Mouse (Mus musculus) gastrocnemius, postnatal 25 days (tissue): ENCODE measurements around the gene Ncor2. TPM values are rescaled to one million over a fixed set of nuclear protein-coding genes. Genes with fewer than 3 reads are reported as not detected.

Experiments
- DNase-seq: peaks from one replicate; pipeline ENCODE4 v3.0.0; 2022
- total RNA-seq, 2 experiments: library from RNA; stranded (reverse); gene quantifications; 1 replicate in 1 of 2; 2 replicates in 1 of 2; pipeline ENCODE4 v1.2.3; 2021

The Ncor2 gene
- total RNA-seq, 2 experiments from 2014 or later: 92.7 to 108 TPM

GRCm38 (mm10) chr5:125095525-125096175, 83.4 kb downstream of the Ncor2 start:
- DNase-seq: no peak

- no peak for DNase-seq
These were observed 85.2 kb downstream of the Ncor2 start for GRCm38 (mm10) chr5:125093795-125094194.

- DNase-seq: no peak
These were observed 90.9 kb downstream of the Ncor2 start for GRCm38 (mm10) chr5:125088076-125088475.

DNA sequence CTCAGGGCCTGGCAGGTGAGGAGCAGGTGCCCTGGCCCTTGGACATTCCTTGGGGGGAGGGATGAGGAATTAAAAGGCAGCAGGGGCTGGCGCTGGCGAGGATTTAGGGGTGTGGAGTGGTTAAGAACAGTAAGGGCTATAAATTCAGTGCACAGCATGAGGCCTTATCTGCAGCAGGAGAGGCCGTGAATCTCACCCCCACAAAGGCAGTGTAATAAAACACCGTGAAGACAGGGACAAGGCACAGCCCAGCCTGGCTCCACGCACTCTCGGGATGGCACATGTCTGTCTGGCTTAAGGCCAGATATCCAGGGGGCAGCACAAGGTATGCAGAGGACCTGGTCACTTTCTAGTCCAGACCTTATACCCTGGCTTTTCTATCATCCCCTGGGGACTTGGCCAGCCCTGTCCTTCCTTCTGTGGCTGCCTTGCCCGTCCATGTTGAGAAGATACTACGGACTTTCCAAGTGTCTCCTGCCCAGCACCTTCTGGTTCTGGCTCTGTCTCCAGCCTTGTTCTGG, 93.9 kb downstream of the Ncor2 start:
- DNase-seq: no peak

GRCm38 (mm10) chr5:125083674-125084073, 95.3 kb downstream of the Ncor2 start:
- DNase-seq: no peak

GRCm38 (mm10) chr5:125081318-125082101, 97.5 kb downstream of the Ncor2 start:
- peak; percentile 89 for DNase-seq

- DNase-seq: peak; percentile 62
These were observed 98.2 kb downstream of the Ncor2 start for GRCm38 (mm10) chr5:125080787-125081317.

- no peak for DNase-seq
These were observed 98.7 kb downstream of the Ncor2 start for GRCm38 (mm10) chr5:125080352-125080751.

DNA sequence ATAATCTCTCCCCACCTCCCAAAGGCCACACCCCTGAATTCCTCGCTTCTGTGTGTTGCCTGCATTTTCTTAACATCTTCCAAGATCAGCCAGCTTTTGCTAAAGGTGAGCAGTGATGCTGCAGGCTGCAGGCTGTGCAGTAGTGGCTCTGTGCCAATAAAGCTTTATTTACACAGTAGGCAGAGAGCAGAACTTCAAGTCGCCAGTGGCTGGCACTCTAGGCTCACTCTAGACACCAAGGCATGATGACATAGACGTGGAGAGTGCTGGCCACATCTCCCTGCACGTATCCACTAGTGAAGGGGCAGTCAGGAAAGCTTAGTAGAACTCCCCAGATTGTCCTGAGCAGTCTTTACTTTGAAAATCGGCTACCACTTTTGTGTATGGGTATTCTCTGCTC, 100.8 kb downstream of the Ncor2 start:
- DNase-seq: no peak

DNA sequence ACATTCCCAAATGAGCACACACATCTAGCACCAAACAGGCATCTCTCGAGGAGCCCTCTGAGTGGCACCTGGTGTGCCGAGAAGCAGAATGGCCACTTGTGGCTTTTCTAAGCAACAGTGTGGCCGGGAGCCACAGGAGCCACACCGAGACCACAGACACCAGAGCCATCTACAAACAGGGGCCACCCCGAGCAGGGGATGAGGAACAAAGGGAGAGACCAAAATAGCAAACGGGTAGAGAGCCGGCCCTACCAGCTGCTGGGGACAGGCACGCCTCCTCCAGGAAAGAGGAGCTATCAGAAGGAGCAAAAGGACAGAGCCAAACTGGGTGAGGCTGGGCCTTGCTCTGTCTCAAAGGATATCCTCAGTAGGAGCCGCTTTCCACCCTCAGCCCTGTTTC, 102.8 kb downstream of the Ncor2 start:
- no peak for DNase-seq

GRCm38 (mm10) chr5:125074571-125075171, 104.3 kb downstream of the Ncor2 start:
- DNase-seq: peak; percentile 45

- no peak for DNase-seq
These were observed 105.1 kb downstream of the Ncor2 start for GRCm38 (mm10) chr5:125073896-125074295.

- no peak for DNase-seq
These were observed 105.7 kb downstream of the Ncor2 start for GRCm38 (mm10) chr5:125073335-125073734.

DNA sequence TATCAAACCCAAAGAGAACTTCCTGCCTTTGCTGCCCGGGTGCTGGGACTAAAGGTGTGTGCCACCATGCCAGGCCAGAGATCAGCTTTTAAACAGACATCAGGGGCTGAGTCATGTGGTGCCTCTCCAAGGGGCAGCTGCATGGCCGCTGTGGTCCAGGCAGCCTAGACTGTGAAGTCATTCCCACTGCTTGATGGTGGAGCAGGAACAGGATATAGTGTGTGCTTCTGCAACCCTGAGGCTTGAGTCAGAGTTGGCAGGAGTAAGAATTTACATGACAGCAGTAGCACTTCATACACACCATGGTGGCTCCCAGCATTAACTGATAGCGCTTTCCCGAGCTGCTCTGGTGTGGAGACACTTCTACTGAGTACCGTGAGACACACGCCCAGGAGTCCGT, 106.6 kb downstream of the Ncor2 start:
- DNase-seq: no peak

- DNase-seq: no peak
These were observed 107.1 kb downstream of the Ncor2 start for GRCm38 (mm10) chr5:125071919-125072318.

GRCm38 (mm10) chr5:125070399-125070798, 108.6 kb downstream of the Ncor2 start:
- no peak for DNase-seq

DNA sequence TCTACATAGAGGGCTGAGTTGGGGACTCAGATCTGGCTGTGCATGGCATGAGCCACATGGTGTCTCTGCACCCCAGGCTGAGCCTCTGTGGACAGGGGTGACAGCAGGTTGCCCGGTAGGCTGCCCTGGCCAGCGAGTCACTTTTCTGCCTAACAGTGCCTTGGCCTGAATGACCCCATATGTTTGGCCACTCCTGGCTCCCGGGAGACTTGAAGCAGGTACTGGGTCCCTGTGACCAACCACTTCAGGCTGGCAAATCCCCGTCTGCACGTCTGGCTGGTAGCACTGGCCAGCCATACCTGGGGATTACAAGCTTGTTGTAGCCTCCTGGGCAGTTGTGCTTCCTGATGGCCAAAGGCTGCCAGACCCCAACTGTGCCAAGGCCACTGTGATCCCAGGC, 109.1 kb downstream of the Ncor2 start:
- no peak for DNase-seq

GRCm38 (mm10) chr5:125069426-125069825, 109.6 kb downstream of the Ncor2 start:
- DNase-seq: no peak

GRCm38 (mm10) chr5:125068371-125068951, 110.6 kb downstream of the Ncor2 start:
- no peak for DNase-seq

- DNase-seq: no peak
These were observed 111.3 kb downstream of the Ncor2 start for GRCm38 (mm10) chr5:125067673-125068072.

GRCm38 (mm10) chr5:125066479-125067471, 112.2 kb downstream of the Ncor2 start:
- DNase-seq: peak; percentile 63
